Mouse (Mus musculus) ES-E14 (cell line): ENCODE measurements around the gene Pou3f1. TPM values are rescaled to one million over a fixed set of nuclear protein-coding genes. Genes with fewer than 3 reads are reported as not detected.
A peak's percentile ranks its signal among the peaks of the same experiment; 100 is the strongest.
"Not testable (repeated sequence)": the region's sequence is repeated elsewhere in the genome, so short reads cannot be mapped to it uniquely, and the experiment has no call there.

Experiments
- DNase-seq: peaks from one replicate; pipeline ENCODE4 v3.0.0-alpha.2; 2013; ENCODE audit warnings: low read depth, low spot score
- H3K27ac ChIP-seq: 2 replicates; pipeline ENCODE4 v1.5.1; 2012; ENCODE audit warnings: low read depth, mild to moderate bottlenecking, low read length, moderate library complexity, mixed read lengths; ENCODE audit not compliant: poor library complexity, insufficient read depth, severe bottlenecking
- H3K36me3 ChIP-seq: 2 replicates; pipeline ENCODE4 v1.6.1; 2012; ENCODE audit warnings: mild to moderate bottlenecking, low read length, moderate library complexity, mixed read lengths; ENCODE audit not compliant: control insufficient read depth, poor library complexity, insufficient read depth, severe bottlenecking
- H3K4me1 ChIP-seq, 2 experiments: fragments of 150-350 bp in 1 of 2; sonication (generic) in 1 of 2; 2 replicates each; pipeline ENCODE4 v1.6.1; 2012; ENCODE audit warnings: low read length in 2 of 2, mild to moderate bottlenecking in 1 of 2, mixed read lengths in 1 of 2; ENCODE audit not compliant: control insufficient read depth in 2 of 2, insufficient read depth in 2 of 2, poor library complexity in 1 of 2
- H3K4me3 ChIP-seq, 2 experiments: fragments of 150-350 bp in 1 of 2; sonication (generic) in 1 of 2; 2 replicates each; pipeline ENCODE4 v1.5.1; 2012; ENCODE audit warnings: low read length in 2 of 2, low read depth in 1 of 2, mild to moderate bottlenecking in 1 of 2, mixed read lengths in 1 of 2; ENCODE audit not compliant: insufficient read depth in 1 of 2, poor library complexity in 1 of 2, severe bottlenecking in 1 of 2
- H3K9ac ChIP-seq: 2 replicates; pipeline ENCODE4 v1.6.1; 2012; ENCODE audit warnings: low read depth, mild to moderate bottlenecking, low read length, mixed read lengths; ENCODE audit not compliant: poor library complexity, insufficient read depth, severe bottlenecking
- H3K9me3 ChIP-seq: fragments of 150-350 bp; sonication (generic); 2 replicates; pipeline ENCODE4 v1.6.1; 2012; ENCODE audit warnings: low read depth, mild to moderate bottlenecking, low read length; ENCODE audit not compliant: control insufficient read depth, insufficient read depth
- CHD2 ChIP-seq: IDR thresholded peaks from 2 replicates; pipeline ENCODE4 v1.6.1; 2014; ENCODE audit warnings: mild to moderate bottlenecking, low read depth, low read length, inconsistent platforms
- HCFC1 ChIP-seq: IDR thresholded peaks from 2 replicates; pipeline ENCODE4 v1.6.1; 2012; ENCODE audit warnings: low read length, inconsistent platforms, borderline replicate concordance; ENCODE audit not compliant: insufficient read depth
- MAFK ChIP-seq: IDR thresholded peaks from 2 replicates; pipeline ENCODE4 v1.6.1; 2014; ENCODE audit warnings: mild to moderate bottlenecking, low read depth, low read length, inconsistent platforms; ENCODE audit not compliant: insufficient read depth
- ZC3H11A ChIP-seq: IDR thresholded peaks from 2 replicates; pipeline ENCODE4 v1.6.1; 2012; ENCODE audit warnings: low read depth, mild to moderate bottlenecking, inconsistent platforms, low read length, borderline replicate concordance
- ZNF384 ChIP-seq: IDR thresholded peaks from 2 replicates; pipeline ENCODE4 v1.6.1; 2012; ENCODE audit warnings: low read depth, low read length, inconsistent platforms
- in situ Hi-C, 2 experiments: fragments of 600-800 bp; cut with MboI; formaldehyde crosslinking; loops; one replicate each; pipeline ENCODE4 v1.15.1; 2025; ENCODE audit warnings: low sequenced_read_pairs in 2 of 2, inconsistent platforms in 1 of 2; ENCODE audit not compliant: unreplicated experiment in 2 of 2
- total RNA-seq: library from RNA; depleted of rRNA; stranded (reverse); fragments of 300-350 nt; gene quantifications from 2 replicates; pipeline ENCODE4 v1.2.3, GENCODE M21; 2012

Gene Pou3f1
- total RNA-seq, 1 experiment = 6.2 TPM

DNA sequence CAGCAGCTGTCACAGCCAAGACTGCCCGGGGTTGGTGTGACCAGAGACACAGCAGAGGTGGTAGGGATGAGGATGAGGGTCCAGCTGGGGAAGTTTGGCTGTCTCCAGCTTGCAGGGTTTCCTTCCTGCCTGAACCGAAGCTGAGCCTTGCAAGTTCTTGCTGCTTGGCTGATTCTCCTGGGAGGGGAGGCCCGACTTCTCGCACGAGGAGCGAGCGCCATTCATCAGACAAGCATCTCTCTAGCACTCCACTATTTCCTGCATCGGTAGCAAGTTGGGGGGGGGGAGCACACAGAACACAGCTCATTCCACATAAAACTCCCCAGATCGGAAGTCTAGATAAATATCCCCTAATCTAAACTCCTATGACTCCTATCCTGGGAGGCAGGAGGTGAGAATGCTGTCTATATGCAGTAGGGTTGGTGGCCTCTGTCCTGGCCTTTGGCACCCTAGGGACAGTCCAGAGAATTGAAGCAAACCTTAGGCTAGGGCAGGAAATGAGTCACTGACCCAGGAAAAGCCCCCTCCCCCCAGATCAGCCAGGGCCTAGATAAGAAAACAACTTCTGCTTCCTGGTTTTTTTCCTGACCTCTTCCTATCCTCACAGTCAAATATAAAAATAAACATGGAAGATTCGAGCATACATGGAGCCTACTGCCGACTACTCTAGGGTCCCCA lies 48.3 kb downstream of the Pou3f1 start:
- no peak for DNase-seq
- Histone ChIP-seq H3K27ac (no peak overlapping the region), H3K9me3 (no peaks in the 10 kb centered on the region), H3K36me3 (peaks cover 4% of the 10 kb centered on the region; the same call in 1 of the 2 replicates), H3K9ac (no peak overlapping the region), H3K4me1 (peaks cover 3 to 45% of the 10 kb centered on the region in 2 experiments), H3K4me3 (no peak overlapping the region)
- in situ Hi-C loops = no loop called here
- TF ChIP-seq ZNF384 (no peak), MAFK (no peak), CHD2 (no peak), ZC3H11A (no peak), HCFC1 (no peak)

DNA sequence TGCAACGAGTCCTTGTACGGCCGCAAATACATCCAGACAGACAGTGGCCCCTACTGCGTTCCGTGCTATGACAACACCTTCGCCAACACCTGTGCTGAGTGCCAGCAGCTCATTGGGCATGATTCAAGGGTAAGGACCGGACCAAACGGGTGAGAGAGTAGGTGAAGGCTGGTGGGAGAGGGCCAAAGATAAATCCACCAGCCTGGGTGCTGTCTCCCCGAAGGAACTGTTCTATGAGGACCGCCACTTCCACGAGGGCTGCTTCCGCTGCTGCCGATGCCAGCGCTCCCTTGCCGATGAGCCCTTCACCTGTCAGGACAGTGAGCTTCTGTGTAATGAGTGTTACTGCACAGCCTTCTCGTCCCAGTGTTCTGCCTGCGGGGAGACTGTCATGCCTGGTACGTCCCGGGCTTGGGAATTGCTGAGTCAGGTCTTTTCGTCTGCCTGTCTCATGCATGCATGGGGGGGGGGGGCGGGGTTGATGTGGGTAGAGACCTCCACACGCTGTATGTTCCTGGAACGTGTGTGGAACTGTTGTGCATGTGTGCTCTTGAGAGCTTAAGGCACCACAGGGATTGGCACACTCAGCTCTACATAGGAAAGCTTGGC lies 49.2 kb downstream of the Pou3f1 start:
- Histone ChIP-seq H3K9ac (no peak overlapping the region; the same call in 1 of the 2 replicates), H3K4me3 (no peak overlapping the region), H3K9me3 (no peaks in the 10 kb centered on the region), H3K4me1 (peaks cover 4 to 45% of the 10 kb centered on the region in 2 experiments; a peak in 3 of 4 replicates), H3K36me3 (peaks cover 4% of the 10 kb centered on the region; the same call in 1 of the 2 replicates), H3K27ac (no peak overlapping the region)
- no peak for DNase-seq
- in situ Hi-C loops = no loop called here
- TF ChIP-seq MAFK = peak; percentile 92
- TF ChIP-seq ZNF384 = no peak

- DNase-seq, H3K9ac ChIP-seq, H3K36me3 ChIP-seq, in situ Hi-C loops, H3K27ac ChIP-seq, H3K9me3 ChIP-seq: not testable (repeated sequence)
- peak overlapping the region; percentile 22 to 45; a peak in 2 of 4 replicates for H3K4me3 ChIP-seq
- H3K4me1 ChIP-seq = peaks cover 4 to 34% of the 10 kb centered on the region in 2 experiments; a peak in 3 of 4 replicates
Observed at GRCm38 (mm10) chr4:124707381-124708199, 51.0 kb downstream of the Pou3f1 start.

GRCm38 (mm10) chr4:124708200-124708517 lies 51.6 kb downstream of the Pou3f1 start:
- H3K27ac ChIP-seq = peak overlapping the region; percentile 93
- peak overlapping the region; percentile 80 for H3K9ac ChIP-seq
- in situ Hi-C loops, DNase-seq, H3K36me3 ChIP-seq, H3K9me3 ChIP-seq: not testable (repeated sequence)
- H3K4me3 ChIP-seq = peak overlapping the region in 1 of 2 experiments; percentile 57; a peak in 3 of 4 replicates
- TF ChIP-seq ZNF384 = peak; percentile 81; the same call in 1 of the 2 replicates
- peaks cover 4 to 34% of the 10 kb centered on the region in 2 experiments; a peak in 3 of 4 replicates for H3K4me1 ChIP-seq
